19 mouse cellular contexts compared by ENCODE assay signal in the genomic region with DNA sequence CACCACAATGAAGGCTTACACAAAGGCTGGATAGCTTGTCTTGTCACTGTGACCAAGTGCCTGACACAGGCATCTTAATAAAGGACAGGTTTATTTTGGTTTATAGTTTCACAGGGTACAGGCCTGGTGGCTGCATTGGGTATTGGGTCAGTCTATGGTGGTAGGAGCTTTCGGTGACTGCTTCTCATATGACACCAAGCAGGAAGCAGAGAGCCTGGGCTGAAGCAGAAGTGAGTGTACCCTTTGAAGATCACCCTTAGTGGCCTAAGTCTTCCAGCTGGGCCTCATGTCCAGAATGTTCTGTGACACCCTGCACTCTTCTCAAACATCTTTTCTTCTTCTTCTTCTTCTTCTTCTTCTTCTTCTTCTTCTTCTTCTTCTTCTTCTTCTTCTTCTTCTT.
"Had no signal": no experiment of that assay in that cellular context is flagged by ENCODE, and none has a peak within 500 bp of the region (broad histone marks: within the 10 kb centered on the region; RNA-seq: fewer than 3 reads in every experiment).

No protein-coding gene starts in this region.

- H3K4me3 ChIP-seq: kidney, embryonic 15.5 days; limb, embryonic 12.5 days; limb, embryonic 15.5 days; midbrain, embryonic 12.5 days; midbrain, embryonic 15.5 days; myocyte; neural tube, embryonic 13.5 days had no signal

- ATAC-seq: midbrain, embryonic 15.5 days had no signal

- H3K27me3 ChIP-seq: kidney, embryonic 15.5 days; limb, embryonic 12.5 days; limb, embryonic 15.5 days; midbrain, embryonic 12.5 days; midbrain, embryonic 15.5 days; neural tube, embryonic 13.5 days had no signal

- H3K9me3 ChIP-seq: kidney, embryonic 15.5 days; limb, embryonic 12.5 days; limb, embryonic 15.5 days; midbrain, embryonic 12.5 days; midbrain, embryonic 15.5 days; neural tube, embryonic 13.5 days had no signal

- H3K4me2 ChIP-seq: kidney, embryonic 15.5 days; limb, embryonic 12.5 days; limb, embryonic 15.5 days; liver, embryonic 11.5 days; lung, embryonic 14.5 days; midbrain, embryonic 12.5 days; midbrain, embryonic 15.5 days; neural tube, embryonic 13.5 days had no signal

- DNase-seq: kidney, adult 11 months; kidney, adult 8-10 months; kidney, postnatal 10 days; kidney, postnatal 4 days; left cerebral cortex, postnatal 4 days; liver, postnatal 0 days; lung, embryonic 14.5 days; thymus, postnatal 14 days; thymus, postnatal 4 days had no signal

- H3K27ac ChIP-seq: kidney, embryonic 15.5 days; limb, embryonic 12.5 days; limb, embryonic 15.5 days; liver, embryonic 14.5 days; midbrain, embryonic 12.5 days; midbrain, embryonic 15.5 days; neural tube, embryonic 13.5 days; stomach, postnatal 0 days had no signal

- H3K4me1 ChIP-seq: kidney, embryonic 15.5 days; limb, embryonic 12.5 days; limb, embryonic 15.5 days; midbrain, embryonic 12.5 days; midbrain, embryonic 15.5 days; neural tube, embryonic 13.5 days had no signal

- H3K9ac ChIP-seq: kidney, embryonic 15.5 days; limb, embryonic 12.5 days; limb, embryonic 15.5 days; liver, embryonic 14.5 days; liver, postnatal 0 days; lung, embryonic 14.5 days; midbrain, embryonic 12.5 days; midbrain, embryonic 15.5 days; neural tube, embryonic 13.5 days had no signal

- H3K36me3 ChIP-seq: kidney, embryonic 15.5 days; limb, embryonic 12.5 days; limb, embryonic 15.5 days; midbrain, embryonic 12.5 days; midbrain, embryonic 15.5 days; neural tube, embryonic 13.5 days had no signal
